Mouse (Mus musculus): ENCODE measurements at regions not wholly inside any gene's neighbourhood (a gene's known extent, or its start where the extent isn't known, plus 50 kb on each side); places are given as distances from the start of the nearest gene placed in this dataset.

DNA sequence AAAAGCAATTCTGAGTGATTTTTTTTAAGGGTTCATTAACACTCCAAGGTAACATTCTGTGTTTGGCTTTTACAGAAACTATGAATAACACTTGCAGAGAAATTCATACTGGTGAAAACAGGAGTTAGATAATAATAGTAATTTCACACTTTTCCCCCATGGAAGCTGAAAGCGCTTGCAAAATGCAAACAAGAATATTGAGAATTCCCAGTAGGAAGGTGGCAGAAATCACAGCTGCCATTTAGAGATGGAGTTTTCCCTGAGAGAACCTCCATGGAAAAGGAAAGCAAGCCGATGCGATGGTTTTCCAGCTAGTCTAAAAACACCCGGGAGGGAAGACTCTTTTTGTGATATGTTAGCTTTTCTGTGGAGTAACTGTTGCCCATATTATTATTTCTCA lies 174.1 kb upstream of the App start:
- peak; percentile 76 for DNase-seq (ENCODE audit: low read depth, low spot score)

DNA sequence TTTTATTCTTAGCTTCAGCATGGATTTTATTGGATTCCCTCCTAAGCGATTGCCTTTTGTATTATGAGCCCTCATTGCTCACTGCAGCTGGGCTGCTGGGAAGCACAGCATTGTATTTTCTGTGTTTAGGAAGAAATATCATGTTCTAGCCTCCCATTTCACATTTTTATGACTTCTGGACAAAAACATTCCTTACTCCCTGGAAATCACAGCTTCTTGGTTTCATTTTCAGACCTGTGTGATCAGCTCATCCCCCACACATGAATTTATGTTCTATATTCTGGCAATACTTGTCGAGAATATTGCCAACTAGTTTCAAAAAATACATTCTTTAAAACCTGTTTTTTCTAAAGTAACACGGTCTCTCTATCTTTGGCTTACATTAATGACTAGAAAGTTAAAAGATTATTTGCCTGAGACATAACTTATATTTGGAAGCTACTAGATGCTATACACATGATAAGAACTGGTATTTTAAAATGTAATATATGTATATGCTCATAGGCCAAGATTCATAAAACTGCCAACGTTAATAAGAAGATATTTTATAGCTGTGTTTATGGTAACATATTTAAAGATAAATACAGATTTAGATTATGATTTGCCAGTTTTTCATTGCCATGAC lies 163.0 kb upstream of the App start:
- DNase-seq (ENCODE audit: low read depth, low spot score) = no peak

DNA sequence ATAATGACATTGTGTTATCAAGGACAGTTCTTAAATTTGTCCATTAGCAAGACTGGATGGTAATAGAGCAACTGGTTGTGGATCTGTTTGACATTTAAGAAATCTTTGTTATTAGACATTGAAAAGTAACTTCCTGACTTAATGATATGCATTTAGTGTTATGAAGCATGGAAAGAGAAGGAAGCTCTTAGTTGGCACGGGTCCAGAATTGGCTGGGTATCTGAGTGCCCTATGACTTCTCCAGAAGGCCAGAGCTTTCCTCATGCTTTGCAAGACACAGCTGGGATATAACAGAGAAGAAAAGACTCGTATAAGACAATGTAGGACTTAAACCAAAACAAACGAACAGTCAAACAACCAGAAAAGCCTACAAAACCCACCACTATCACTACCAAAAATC lies 160.0 kb upstream of the App start:
- DNase-seq (ENCODE audit: low read depth, low spot score) = no peak

DNA sequence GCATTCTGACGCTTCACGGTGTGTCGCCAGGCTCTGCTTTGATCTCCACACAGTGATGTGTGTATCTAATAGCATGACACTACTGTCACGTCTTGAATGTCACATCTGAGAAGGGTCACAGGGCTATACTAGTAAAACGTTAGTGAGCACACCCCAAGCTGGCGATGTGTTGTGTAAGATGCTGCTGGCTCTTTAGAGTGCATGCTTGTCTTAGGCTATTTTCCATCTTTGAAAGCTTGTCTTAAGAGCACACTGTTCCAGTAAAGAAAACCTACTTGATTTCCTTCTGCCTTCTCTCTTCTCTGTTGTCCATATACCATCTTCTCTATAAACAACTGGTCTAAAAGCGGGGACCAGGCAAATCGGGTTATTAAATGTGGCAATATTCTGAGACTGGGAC lies 138.5 kb upstream of the App start:
- no peak for DNase-seq (ENCODE audit: low read depth, low spot score)

DNA sequence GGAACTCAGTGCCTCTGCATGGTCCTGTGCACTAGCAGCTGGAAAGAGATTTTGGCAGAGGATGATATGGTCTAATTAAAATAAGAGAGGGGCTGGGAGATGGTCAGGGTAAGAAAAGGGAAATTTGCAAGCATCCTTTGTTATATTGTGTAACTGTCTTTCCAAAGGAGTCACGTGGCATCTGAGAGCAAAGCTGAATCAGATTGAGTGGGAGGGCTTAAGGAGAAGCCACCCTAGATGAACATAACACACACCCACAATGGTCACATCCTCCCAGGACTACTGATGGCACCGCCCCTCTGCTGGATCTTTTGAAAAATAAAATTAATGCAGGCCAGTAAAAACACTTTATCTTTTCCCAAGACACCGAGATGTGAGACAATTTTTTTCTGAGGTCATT lies 135.9 kb upstream of the App start:
- no peak for DNase-seq (ENCODE audit: low read depth, low spot score)

DNA sequence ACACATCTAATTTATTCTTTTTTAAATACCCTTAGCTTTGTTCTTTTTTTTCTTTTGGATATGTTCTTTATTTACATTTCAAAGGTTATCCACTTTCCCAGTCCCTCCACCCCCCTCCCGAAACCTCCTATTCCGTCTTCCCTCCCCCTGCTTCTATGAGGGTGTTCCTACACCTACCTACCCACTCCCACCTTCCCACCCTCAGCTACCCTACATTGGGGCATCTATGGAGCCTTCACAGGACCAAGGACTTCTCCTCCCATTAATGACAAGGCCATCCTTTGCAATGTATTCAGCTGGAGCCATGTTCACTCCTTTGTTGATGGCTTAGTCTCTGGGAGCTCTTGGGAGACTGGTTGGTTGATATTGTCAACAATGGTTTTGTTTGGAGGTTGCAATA lies 134.9 kb upstream of the App start:
- no peak for DNase-seq (ENCODE audit: low read depth, low spot score)

DNA sequence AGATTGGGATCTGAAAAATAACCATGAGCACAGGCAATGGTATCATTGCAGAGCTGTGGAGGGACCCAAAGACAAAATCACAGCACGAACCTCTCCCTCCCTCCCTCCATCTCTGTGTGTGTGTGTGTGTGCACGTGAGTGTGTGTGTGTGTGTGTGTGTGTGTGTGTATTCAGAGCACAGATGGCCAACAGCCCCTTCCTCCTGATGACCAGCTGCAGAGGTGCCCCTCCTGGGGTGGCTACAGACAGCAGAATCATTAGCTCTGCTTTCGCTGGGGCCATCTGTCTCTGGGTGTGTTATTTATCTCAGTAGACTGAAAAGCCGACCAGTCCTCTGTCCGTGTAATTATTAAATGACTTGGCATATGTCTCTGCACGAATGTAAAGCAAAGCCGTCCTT lies 134.4 kb upstream of the App start:
- peak; percentile 21 for DNase-seq (ENCODE audit: low read depth, low spot score)

DNA sequence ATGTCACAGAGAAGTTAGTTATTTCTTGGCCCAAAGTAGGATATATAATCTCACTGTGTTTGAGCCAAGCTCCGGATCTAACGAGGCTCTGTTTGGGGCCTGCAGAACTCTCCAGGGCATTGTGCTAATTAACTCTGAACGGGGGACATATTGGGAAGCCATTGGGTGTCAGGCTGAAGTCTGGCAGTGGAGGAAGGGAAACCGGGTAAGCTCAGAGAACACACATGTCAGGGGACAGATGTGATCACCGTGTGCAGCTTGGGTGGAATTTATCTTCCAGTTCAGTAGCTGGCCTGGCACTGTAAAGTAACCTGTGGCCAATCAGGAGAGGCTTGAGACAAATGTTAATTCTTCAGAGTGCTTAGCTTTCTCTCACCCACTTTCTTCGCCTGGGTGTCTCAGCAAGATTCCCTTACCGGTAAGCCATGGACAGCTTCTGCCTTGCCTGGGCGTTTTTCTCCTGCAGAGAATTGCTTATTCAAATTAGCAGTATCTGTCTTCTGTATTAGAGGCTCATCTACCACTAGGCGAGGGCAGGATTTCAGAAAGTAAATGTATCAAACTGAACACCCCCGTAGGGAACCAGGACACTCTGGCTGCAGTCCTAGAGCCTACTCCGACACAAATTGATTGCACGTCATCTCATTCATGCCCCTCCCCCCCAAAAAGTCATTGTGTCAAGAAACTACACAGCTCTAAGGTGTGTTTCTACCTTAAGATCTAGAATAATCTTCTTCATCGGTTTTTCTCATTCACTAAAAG lies 126.7 kb upstream of the App start:
- no peak for DNase-seq (ENCODE audit: low read depth, low spot score)

DNA sequence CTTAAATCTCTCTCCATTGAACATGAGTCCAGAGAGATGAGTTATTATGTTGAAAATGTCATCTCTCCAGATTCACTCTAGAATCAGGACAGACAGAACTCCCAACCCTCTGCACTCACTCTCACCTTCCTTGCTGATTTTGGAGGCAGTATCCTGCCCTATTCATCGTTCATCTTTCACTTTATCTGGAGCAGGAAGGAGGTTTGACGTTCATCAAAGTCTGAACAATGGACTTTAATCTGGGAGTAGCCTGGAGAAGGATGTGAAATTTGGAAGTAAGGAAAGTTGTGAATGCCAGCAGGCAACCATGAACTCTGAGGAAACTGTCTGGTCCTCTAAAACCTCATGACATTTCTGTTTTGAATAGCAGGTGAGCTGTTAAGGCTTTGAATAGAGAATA lies 125.0 kb upstream of the App start:
- no peak for DNase-seq (ENCODE audit: low read depth, low spot score)

DNA sequence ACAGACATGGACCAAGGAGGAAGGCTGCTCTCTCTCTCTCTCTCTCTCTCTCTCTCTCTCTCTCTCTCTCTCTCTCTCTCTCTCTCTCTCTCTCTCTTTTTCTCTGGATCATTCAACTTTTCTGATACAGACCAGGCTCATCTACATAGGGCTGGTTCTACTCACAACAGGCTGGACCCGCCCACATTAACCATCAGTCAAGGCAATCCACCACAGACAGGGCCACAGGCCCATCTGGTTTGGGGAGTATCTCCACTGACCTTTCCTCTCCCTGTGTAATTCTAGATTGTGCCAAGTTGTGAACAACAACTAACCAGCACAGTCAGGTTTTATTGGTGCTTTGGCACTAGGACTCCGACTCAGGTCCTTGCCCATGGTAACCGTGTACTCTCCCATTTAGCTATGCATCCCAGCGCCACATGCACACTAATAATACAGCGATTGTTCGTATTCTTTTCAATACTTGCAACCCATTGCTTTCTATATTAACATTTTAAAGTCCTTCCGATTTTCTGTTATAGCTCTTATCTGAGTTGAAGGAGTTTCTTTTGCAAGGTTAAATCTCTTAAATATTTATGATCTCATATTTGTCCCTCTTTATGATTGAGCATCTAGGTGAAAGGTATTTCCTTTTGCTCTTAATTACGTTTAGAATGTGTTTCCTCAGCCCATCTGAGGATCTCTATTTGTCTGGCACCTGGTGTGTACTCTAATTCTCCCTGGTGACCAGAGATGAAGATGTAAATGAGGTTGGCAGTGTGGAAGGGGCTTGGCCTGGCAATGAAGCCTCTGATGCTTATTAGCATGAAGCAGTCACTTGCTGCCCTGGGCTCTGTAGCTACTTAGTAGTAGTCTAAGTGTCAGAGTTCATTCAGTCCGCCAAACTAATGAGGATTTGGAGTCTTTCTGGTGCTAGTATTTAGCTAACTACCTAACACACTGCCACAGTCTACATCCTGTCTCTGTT lies 117.7 kb upstream of the App start:
- no peak for DNase-seq (ENCODE audit: low read depth, low spot score)

DNA sequence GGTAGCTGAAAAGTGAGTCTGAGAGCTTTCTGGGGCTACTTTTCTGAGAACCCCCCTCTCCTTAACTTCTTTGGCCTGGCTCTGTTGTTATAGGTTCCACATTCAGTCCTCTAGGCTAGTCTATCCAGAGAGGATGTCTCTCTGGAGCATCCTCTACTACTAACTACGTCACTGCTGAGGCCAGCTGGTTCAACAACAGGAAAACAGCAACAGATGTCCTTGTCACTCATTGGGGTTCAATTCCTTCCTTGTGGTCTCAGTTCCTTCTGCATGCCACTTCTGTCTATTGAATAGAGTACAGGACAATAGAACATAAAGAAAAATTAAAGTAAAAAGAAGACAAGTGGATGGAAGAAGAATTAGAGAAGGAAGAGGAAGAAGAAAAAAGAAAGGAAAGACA lies 104.3 kb upstream of the App start:
- DNase-seq (ENCODE audit: low read depth, low spot score) = no peak

DNA sequence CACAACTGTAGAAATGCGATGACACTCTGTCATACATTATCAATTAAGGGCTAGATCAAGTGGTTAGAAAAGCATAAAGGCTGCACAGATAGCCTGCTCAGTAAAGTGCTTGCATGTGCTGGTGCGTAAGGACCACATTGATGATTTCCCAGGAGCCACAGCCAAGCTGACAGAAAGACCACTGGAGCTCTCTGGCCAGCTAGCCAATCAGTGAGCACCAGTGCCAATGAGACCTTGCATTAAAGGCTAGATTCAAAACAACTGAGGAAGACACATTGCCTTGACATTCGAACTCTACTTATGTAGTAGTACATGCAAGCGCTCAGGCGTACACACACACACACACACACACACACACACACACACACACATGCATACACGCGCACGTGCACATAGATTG lies 96.1 kb upstream of the App start:
- no peak for DNase-seq (ENCODE audit: low read depth, low spot score)

DNA sequence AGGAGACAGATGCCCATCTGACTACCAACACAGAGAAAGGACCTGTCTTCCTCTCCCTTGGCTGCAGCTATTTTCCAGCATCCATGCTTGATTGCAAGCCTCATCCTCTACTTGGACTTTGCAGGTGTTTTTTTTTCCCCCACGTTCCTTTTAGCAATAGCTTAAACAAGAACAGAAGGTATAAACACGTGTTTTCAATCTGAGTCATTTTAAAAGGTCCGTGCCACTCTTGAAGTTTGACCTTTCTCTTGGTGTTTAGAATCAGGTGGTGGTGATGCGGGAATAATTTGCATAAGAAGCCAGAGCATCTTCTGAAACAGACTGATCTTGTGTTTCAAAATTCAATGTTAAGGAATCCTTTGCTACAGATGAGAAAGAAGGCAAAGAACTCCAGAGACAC lies 86.3 kb upstream of the App start:
- DNase-seq (ENCODE audit: low read depth, low spot score) = peak; percentile 23

DNA sequence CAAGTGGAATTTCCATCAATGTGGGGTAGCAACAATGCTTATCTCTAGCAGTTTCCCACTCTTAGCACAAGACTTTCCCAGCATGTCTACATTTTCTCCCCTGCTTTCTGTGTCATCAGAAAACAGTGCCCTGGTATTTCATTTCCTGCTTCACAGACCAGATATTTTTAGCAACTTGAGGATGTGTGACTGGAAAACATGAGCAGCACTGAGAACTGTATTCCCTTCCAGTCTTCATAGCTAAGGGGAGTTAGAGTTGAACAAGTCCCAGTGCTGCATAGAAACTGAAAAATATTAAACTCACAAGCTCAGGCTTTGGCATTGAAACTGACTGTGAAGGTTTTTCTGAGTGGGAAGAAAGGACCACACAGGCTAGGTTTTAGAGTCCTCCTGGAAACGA lies 73.7 kb upstream of the App start:
- DNase-seq (ENCODE audit: low read depth, low spot score) = peak; percentile 27

DNA sequence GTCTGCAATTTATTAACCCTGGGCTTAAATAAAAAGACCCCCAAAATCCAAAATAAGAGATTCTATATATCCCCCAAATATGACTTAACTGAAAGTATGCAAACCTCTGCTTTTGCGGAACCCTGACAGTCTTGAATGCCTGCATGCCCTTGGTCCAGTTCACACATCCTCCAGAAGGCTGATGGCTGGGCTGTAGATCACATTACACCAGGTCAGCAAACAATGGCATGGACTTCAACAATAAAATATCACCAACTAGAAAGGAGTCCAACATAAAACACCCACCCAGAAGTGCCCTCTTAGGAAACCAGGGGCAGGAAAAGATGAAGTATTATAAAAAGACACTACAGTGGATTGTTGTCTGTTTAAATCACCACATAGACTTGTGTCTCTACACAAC lies 59.5 kb upstream of the App start:
- DNase-seq (ENCODE audit: low read depth, low spot score) = no peak

DNA sequence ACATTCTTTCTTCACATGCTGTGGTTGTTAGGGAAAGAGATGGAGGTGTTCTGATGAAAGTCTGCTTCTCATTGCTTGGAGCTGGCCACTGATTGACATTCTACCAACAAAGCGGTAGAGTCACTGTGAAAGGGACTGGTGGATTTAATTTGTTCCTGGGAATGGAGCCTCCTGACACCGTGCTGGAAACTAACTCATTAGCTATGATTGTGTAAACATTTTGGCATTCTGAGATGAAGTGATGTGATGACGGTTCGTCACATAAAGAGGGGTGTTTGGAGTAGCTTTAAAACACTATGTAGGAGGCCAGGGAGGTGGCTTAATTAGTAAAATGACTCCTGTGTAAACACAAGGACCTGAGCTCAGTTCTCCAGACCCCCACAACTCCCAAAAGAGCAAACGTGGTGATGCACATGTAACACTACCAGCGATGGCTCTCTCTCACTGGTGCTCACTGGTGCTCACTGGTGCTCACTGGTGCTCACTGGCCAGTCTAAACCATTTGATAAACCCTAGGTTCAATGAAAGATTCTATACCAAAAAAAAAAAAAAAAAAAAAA lies 58.4 kb upstream of the App start:
- no peak for DNase-seq (ENCODE audit: low read depth, low spot score)

DNA sequence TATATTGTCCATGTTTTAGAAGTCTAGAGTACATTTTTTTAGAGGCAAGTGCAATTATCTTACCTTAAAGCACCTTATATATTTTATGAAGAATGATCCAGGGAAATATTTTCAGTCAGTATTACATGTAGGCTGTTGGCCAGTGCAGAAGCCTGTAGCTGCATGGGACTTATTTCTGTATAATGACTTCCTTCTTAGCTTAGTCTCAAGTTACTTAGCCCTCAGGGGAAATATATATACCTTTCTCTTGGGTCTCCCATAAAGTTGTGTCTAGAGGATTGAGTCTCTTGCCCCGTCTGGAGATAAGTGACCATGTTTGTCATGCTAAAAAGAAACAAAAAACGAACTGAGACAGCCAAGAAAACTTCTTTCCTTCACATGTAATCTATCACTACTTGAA lies 57.8 kb upstream of the App start:
- DNase-seq (ENCODE audit: low read depth, low spot score) = no peak

DNA sequence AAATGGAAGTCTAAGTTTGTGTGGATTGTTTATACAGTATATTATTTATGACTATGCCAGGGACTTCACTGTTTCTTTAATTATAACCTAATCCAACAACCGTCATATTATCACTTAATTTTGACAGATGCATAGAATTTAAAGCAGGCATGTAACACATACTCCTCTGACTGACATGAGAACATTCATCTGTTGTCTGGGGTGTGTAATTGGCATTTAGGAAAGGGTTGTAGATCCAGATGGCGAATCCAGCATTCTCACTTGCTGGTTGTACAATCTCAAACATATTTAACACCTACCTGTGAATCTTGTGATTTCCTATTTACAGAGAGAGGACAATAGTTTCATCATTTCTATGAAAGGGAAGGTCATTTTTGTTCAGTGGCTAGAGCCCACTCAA lies 50.8 kb upstream of the App start:
- no peak for DNase-seq (ENCODE audit: low read depth, low spot score)

All from brain, adult 2 months (tissue).